Mouse (Mus musculus): ENCODE measurements around the gene Abhd4.

Gene Abhd4

DNA sequence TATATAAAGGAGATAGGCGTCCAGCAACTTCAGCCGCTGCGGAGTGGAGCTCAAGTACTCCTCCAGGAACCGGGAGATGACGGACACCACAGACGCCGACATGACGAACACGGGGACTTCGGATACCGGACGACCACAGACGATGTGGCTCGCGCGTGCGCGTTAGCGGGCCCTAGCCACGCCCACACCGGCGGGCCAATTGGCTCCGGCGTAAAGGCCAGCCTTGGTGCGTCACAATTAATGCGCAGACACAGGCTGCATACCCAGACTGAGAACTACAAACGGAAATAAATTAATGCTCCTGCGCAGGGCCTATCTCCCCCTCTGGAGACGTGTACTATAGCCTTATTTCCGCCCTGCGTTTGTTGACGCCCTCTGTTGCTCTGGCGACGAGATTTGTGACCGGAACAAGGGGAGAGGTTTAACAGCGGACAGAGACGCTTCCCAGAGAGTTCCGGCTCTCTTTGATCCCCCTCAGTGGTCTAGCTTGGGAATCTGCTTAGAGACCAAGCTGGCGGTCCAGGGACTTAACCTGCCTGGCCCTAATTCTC lies at the start of gene Abhd4, which contains the start of gene Dad1:
TSS of gene Abhd4 (plus strand) at position 448 of the 551 bp plus-strand sequence.
TSS of gene Dad1 (minus strand) at position 364 of the 551 bp plus-strand sequence.
- DNase-seq (ENCODE audit: low read depth in 2 of 2, low spot score in 2 of 2), result peak; percentile 94 to 98

- no peak for DNase-seq (ENCODE audit: low read depth in 2 of 2, low spot score in 2 of 2)
Measured at GRCm38 (mm10) chr14:54204311-54204710, 49.7 kb upstream of the Abhd4 start.

- DNase-seq (ENCODE audit: low read depth in 2 of 2, low spot score in 2 of 2), result no peak
Measured at GRCm38 (mm10) chr14:54204786-54205185, 49.2 kb upstream of the Abhd4 start.

GRCm38 (mm10) chr14:54205904-54206303 lies 48.1 kb upstream of the Abhd4 start:
- no peak for DNase-seq (ENCODE audit: low read depth in 2 of 2, low spot score in 2 of 2)

- no peak for DNase-seq (ENCODE audit: low read depth in 2 of 2, low spot score in 2 of 2)
Measured at GRCm38 (mm10) chr14:54206309-54206708, 47.7 kb upstream of the Abhd4 start.

DNA sequence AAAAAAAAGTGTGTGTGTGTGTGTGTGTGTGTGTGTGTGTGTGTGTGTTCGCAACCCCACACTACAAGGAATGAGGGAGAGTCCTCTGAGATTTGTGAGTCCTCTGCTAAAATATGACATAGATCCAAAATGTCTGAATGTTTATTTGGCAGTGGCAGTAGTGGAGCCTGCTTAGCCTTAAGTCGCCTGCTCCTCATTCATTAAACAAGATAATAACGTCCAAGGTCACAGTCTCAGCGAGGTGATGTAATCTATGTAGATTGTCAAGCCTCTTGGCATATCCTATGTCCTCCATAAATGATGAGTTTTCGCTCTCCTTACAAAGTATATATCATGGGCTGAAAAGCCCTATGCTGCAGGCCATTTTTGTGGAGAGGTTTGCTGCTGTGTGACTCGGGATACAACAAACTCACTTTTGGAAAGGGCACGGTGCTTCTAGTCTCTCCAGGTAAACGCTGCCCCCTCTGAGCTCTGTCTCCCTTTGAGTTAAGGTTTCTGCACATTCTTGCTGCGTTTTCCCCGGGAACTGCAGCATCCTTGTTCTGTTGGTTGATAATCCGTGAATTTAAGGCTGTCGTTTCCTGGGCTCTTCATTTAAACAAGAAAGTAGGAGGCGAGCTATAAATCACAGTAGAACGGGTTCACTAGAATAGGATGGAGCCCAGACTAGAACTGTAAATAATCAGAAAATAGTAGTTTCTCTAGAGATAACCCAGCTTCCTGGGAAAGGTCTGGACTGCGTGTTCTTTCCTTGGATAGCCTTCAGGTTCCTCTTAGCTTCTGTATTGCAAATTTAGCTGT lies 47.0 kb upstream of the Abhd4 start:
- DNase-seq (ENCODE audit: low read depth in 2 of 2, low spot score in 2 of 2), result no peak

DNA sequence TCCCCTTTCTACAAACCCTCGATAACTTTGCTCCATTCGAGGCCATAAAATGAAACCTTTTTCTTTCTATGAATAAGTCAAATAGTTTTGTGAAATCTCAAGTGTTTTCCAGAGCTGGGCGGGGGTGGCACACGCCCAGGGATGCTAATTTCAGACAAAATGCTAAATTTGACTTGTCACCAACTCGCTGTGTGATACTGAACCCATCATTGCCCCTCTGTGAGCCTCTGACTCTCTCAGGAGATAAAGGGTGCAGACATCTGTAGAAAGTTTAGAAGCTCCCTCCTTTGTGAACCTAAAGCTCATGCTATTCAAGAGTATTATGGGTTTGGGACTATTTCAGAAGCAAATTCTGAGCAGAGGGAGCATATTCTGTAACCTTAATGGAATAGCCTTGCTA lies 46.1 kb upstream of the Abhd4 start:
- DNase-seq (ENCODE audit: low read depth in 2 of 2, low spot score in 2 of 2), result no peak

DNA sequence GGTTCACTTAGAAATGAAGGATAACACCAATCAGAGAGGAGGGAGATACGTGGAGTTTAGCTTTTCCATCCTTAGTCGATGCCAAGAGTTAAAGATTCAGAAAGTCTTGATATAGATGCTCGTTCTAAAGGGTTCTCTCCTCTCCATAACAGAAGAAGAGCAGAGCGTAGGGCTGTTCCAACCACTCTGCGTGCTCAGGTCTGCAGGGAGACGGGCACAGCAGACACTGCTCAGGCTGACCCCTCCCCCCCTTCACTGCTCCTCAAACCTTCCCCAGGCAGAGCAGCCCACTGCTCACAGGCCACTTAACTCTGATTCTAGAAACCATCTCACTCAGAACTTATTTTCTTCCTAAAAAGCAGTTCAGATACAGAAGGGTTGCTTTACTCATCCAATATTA lies 45.2 kb upstream of the Abhd4 start:
- DNase-seq (ENCODE audit: low read depth in 2 of 2, low spot score in 2 of 2), result no peak

- no peak for DNase-seq (ENCODE audit: low read depth in 2 of 2, low spot score in 2 of 2)
Measured at GRCm38 (mm10) chr14:54209932-54210331, 44.1 kb upstream of the Abhd4 start.

- no peak for DNase-seq (ENCODE audit: low read depth in 2 of 2, low spot score in 2 of 2)
Measured at GRCm38 (mm10) chr14:54210401-54210800, 43.6 kb upstream of the Abhd4 start.

DNA sequence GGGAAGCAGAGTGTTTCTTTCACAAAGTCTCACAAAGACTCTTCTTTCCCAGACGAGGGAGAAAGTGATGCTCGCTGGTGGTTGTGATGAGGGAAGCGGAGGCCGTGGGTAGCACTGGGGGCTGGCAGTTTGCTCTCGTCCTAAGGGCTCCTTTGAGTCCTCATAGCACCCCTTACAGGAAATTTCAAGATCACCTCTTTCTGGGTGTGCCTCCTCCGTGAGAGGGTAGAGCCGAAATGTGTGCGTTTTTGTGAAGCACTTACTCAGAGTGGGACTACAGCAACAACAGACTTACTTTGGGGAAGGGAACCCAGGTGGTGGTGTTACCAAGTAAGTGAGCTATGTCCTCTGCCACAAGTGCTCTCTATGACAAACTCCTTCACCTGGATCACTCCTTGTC lies 42.8 kb upstream of the Abhd4 start:
- peak in 1 of 2 experiments; percentile 64 for DNase-seq (ENCODE audit: low read depth in 2 of 2, low spot score in 2 of 2)

DNA sequence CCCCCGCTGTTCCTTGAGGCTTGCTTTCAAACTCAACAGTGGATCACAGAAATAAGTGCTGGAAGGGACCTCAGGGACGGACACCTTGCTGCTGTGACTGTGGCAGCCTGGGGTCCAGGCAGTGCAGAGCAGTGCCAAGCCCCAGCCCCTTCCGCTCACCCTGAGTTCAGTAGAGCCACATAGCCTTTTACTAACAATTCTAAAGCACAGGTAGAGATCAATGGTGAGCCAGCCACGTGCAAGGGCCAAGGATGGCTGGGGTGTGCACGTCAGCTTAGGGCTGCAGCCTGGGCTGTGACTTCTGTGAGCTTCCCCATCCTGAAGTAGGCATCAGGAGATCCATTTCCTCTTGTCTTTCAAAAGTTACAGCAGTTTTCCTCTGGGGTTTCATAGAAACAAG lies 42.2 kb upstream of the Abhd4 start:
- no peak for DNase-seq (ENCODE audit: low read depth in 2 of 2, low spot score in 2 of 2)

DNA sequence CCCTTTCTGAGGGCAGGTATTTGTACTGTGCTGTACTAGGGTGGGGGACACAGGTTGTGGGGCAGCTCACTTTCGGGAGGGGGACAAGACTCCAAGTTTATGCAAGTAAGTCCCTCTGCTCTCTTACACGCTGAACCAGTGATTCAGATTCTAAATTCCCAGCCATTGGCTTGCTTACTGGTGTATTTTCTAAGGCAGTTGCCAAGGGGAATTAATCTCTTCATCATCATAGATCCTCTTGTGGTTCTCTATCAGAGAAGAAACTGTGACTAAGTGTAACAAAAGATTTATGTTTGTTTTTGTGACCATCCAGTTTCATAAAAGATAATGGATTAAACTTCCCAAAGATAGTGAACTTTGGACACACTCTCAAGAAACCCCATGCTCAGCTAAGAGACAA lies 40.3 kb upstream of the Abhd4 start:
- DNase-seq (ENCODE audit: low read depth in 2 of 2, low spot score in 2 of 2), result no peak

GRCm38 (mm10) chr14:54214477-54214876 lies 39.5 kb upstream of the Abhd4 start:
- no peak for DNase-seq (ENCODE audit: low read depth in 2 of 2, low spot score in 2 of 2)

DNA sequence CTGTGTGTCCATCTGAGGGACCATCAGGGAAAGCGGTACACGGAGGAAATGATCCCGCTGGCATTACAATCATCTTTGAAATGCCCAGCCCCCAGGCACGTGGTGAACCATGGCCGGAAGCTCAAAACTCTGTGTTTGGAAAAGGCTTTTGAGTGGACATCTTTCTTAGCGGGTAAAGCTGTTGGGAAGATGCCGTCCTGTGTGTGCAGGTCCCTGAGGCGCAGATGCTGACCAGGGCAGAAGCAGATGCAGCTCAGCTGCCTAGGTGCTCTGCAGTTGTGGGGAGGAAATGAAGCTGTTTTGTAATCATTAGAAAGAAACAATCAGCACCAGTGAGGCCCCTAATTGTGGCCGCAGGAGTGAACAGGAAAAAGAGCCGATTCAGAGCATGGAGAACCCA lies 39.1 kb upstream of the Abhd4 start:
- DNase-seq (ENCODE audit: low read depth in 2 of 2, low spot score in 2 of 2), result no peak

- no peak for DNase-seq (ENCODE audit: low read depth in 2 of 2, low spot score in 2 of 2)
Measured at GRCm38 (mm10) chr14:54216126-54216525, 37.9 kb upstream of the Abhd4 start.

DNA sequence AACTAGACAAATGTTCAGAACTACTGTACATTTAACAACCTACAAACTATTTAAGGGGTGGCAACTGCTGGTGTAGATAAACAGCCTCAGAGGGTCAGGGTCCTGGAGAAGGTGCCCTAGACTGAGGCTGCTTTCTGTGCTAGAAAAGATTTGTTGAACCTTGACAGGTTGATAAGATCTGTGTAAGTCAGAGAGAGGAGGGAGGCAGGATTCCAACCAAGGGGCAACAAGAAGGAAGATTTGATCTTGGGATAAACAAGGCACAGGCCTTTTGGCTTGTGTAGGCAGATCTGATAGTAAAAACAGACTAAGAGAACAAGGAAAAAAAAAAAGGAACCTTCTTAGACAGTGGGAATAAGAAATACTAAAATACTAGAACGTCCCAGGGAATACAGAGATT lies 35.8 kb upstream of the Abhd4 start:
- DNase-seq (ENCODE audit: low read depth in 2 of 2, low spot score in 2 of 2), result no peak

DNA sequence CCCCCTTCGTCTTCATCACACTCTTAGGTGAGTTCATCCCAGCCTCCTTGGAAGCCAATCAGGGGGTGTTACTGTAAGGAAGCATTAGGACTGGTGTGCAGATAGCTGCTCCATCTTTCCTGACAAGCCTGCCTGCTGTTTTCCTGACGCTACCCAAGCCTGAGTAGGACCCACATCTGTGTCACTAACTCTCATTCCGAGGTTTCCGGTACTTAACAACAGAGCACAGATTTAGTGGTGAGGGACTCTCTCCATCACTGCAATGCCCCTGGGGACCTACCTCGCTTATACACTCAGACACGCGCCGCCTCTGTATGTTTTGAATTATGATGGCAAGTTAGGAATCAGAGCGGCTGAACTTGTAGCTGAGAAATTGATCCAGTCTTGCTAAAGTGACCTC lies 35.3 kb upstream of the Abhd4 start:
- no peak for DNase-seq (ENCODE audit: low read depth in 2 of 2, low spot score in 2 of 2)

GRCm38 (mm10) chr14:54219256-54219655 lies 34.7 kb upstream of the Abhd4 start:
- DNase-seq (ENCODE audit: low read depth in 2 of 2, low spot score in 2 of 2), result no peak

DNA sequence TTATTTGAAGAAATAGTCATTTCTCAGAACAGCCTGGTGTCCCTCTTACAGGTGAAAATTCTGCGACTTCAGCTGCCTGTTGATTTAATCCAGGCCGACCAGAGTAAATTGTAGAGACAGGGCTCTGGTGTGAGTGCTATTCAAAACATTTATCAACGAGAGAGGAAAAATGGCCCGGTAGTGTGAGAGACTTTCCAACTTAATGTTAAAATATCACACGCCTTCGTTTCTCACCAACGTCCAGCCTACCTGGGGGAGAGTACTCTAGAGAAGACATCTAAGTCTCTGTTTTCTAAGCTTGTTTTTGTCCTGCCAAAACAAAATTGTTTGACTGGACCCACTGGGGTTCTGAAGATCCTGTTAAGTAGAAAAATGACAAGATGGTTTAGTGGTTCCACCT lies 34.1 kb upstream of the Abhd4 start:
- no peak for DNase-seq (ENCODE audit: low read depth in 2 of 2, low spot score in 2 of 2)

- no peak for DNase-seq (ENCODE audit: low read depth in 2 of 2, low spot score in 2 of 2)
Measured at GRCm38 (mm10) chr14:54220726-54221494, 33.1 kb upstream of the Abhd4 start.

DNA sequence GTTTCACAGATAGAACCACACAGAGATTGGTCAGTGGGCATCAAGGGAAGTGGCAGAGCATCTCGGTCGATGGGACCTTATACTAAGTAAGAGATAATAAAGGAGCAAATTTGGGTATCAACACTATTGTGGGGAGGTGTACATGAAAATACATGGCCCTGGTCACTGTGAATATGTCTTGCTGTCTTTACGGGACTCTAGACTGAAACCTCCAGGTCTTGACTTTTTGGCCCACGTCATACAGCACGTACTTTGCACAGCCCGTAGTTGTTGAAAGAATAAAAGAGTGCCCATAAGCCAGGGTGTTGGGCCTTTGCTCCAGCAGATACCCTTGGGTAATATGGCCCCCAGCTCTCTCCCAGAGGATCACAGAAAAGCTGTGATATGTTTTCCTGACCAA lies 32.3 kb upstream of the Abhd4 start:
- no peak for DNase-seq (ENCODE audit: low read depth in 2 of 2, low spot score in 2 of 2)
